In the genomic region with DNA sequence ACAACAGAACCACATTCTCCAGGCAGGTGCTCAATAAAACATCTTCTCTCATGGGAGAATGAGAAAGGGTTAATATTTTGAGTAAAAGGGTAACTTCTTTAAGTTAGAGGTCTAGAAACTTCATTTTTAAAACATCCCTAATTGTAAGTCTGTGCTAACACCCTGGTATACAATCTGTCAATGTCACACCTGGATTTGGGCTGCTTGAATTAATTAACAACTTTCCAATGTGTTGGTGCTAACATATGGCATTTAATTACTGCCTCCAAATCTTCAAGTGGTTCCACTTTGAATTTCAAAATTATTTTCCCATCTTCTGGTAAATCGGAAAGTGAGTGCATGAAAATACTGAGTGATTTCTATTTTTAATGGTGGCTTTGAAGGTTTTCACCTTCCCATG, we compare ENCODE assay signal across 27 mouse cellular contexts.
DNase-seq lines count a peak whose midpoint lies in the region; ATAC-seq and TF ChIP-seq lines count a peak whose summit lies in the region.
"Had no signal": no experiment of that assay in that cellular context is flagged by ENCODE, and none has a peak within 500 bp of the region (broad histone marks: within the 10 kb centered on the region; RNA-seq: fewer than 3 reads in every experiment).

No protein-coding gene starts in this region.

- no peak overlapping the region for H3K27ac ChIP-seq in forebrain, embryonic 12.5 days
- no peak overlapping the region for H3K27ac ChIP-seq in forebrain, embryonic 10.5 days
- no peak overlapping the region for H3K27ac ChIP-seq in forebrain, embryonic 14.5 days (ENCODE audit: low read depth, low read length)
- no peak overlapping the region for H3K27ac ChIP-seq in forebrain, postnatal 0 days (ENCODE audit: low read depth, low read length)
- no peak overlapping the region for H3K27ac ChIP-seq in forebrain, embryonic 16.5 days (ENCODE audit: low read length)
- H3K27ac ChIP-seq in midbrain, embryonic 16.5 days (ENCODE audit: low read length), result no peak overlapping the region
- H3K27ac ChIP-seq: embryonic facial prominence, embryonic 13.5 days; embryonic facial prominence, embryonic 15.5 days had no signal

- no peaks in the 10 kb centered on the region for H3K4me1 ChIP-seq in forebrain, embryonic 12.5 days
- peaks cover 13% of the 10 kb centered on the region for H3K4me1 ChIP-seq in forebrain, embryonic 10.5 days
- peaks cover 3% of the 10 kb centered on the region for H3K4me1 ChIP-seq in forebrain, embryonic 14.5 days (ENCODE audit: control insufficient read depth, insufficient read depth, low read length)
- no peaks in the 10 kb centered on the region for H3K4me1 ChIP-seq in forebrain, postnatal 0 days (ENCODE audit: insufficient read depth)
- H3K4me1 ChIP-seq in forebrain, embryonic 16.5 days (replicated peaks; ENCODE audit: control insufficient read depth, insufficient read depth, low read length), result peaks cover 14% of the 10 kb centered on the region
- no peaks in the 10 kb centered on the region for H3K4me1 ChIP-seq in midbrain, embryonic 16.5 days (ENCODE audit: control insufficient read depth, insufficient read depth, low read length)
- H3K4me1 ChIP-seq: embryonic facial prominence, embryonic 13.5 days; embryonic facial prominence, embryonic 15.5 days had no signal

- no peak for DNase-seq in forebrain, embryonic 10.5 days (ENCODE audit: extremely low spot score, low spot score)
- DNase-seq in forebrain, embryonic 14.5 days (ENCODE audit: low spot score), result peak; percentile 78
- no peak for DNase-seq in forebrain, postnatal 0 days
- peak; percentile 83 for DNase-seq in brain, embryonic 14.5 days (ENCODE audit: low read depth)
- no peak for DNase-seq in lung, postnatal 10 days
- DNase-seq: adrenal gland, adult 8-10 months; adrenal gland, postnatal 14 days; adrenal gland, postnatal 36 days; B cell, adult 2 months; cerebellum, adult 11 months; cerebellum, adult 18-20 months; cerebellum, adult 8-10 months; cerebellum, adult 9-11 months; cerebellum, postnatal 14 days; cerebellum, postnatal 36 days; embryo, embryonic 11 days had no signal

- no peaks in the 10 kb centered on the region for H3K27me3 ChIP-seq in forebrain, embryonic 12.5 days
- no peaks in the 10 kb centered on the region for H3K27me3 ChIP-seq in forebrain, embryonic 10.5 days (ENCODE audit: poor library complexity, severe bottlenecking)
- no peaks in the 10 kb centered on the region for H3K27me3 ChIP-seq in forebrain, embryonic 14.5 days (replicated peaks; ENCODE audit: control insufficient read depth, insufficient read depth, low read length)
- no peaks in the 10 kb centered on the region for H3K27me3 ChIP-seq in forebrain, postnatal 0 days (ENCODE audit: insufficient read depth, low read length)
- H3K27me3 ChIP-seq in forebrain, embryonic 16.5 days (replicated peaks; ENCODE audit: control insufficient read depth, insufficient read depth, low read length), result no peaks in the 10 kb centered on the region
- H3K27me3 ChIP-seq in midbrain, embryonic 16.5 days (ENCODE audit: control insufficient read depth, insufficient read depth, low read depth, low read length), result no peaks in the 10 kb centered on the region
- H3K27me3 ChIP-seq: CH12.LX; embryonic facial prominence, embryonic 13.5 days; embryonic facial prominence, embryonic 15.5 days; Patski had no signal

- H3K4me3 ChIP-seq in forebrain, embryonic 12.5 days (replicated peaks), result no peak overlapping the region
- H3K4me3 ChIP-seq in forebrain, embryonic 10.5 days, result no peak overlapping the region
- H3K4me3 ChIP-seq in forebrain, embryonic 14.5 days (ENCODE audit: low read depth, low read length), result no peak overlapping the region
- H3K4me3 ChIP-seq in forebrain, postnatal 0 days (ENCODE audit: low read depth, low read length), result no peak overlapping the region
- H3K4me3 ChIP-seq in forebrain, embryonic 16.5 days (replicated peaks; ENCODE audit: low read length), result no peak overlapping the region
- no peak overlapping the region for H3K4me3 ChIP-seq in midbrain, embryonic 16.5 days (ENCODE audit: low read depth, low read length)
- H3K4me3 ChIP-seq: embryonic facial prominence, embryonic 13.5 days; embryonic facial prominence, embryonic 15.5 days; erythroblast, embryonic 14.5 days had no signal

- peak; percentile 48; the same call in 1 of the 2 replicates for ATAC-seq in forebrain, embryonic 12.5 days (ENCODE audit: low FRiP score)
- peak; percentile 78 for ATAC-seq in forebrain, embryonic 14.5 days
- no peak for ATAC-seq in forebrain, postnatal 0 days
- ATAC-seq in forebrain, embryonic 16.5 days, result peak; percentile 63; the same call in 1 of the 2 replicates
- ATAC-seq in midbrain, embryonic 16.5 days, result no peak
- ATAC-seq: activated CD4-positive, CD25-positive, alpha-beta regulatory T cell, adult 4 months; CD4-positive, CD25-positive, alpha-beta regulatory T cell, adult 4 months; Patski had no signal

- TF ChIP-seq CTCF in forebrain, postnatal 0 days (IDR thresholded peaks at IDR 0.05; ENCODE audit: low read depth), result no peak
- no peak for TF ChIP-seq CTCF in brain, embryonic 14.5 days (IDR thresholded peaks at IDR 0.05; ENCODE audit: borderline replicate concordance, extremely low read depth, insufficient read depth, insufficient read length)

- TF ChIP-seq POLR2A in brain, embryonic 14.5 days (IDR thresholded peaks at IDR 0.05; ENCODE audit: borderline replicate concordance, extremely low read depth, insufficient read depth, insufficient read length, poor library complexity, severe bottlenecking), result no peak

- no peaks in the 10 kb centered on the region for H3K9me3 ChIP-seq in forebrain, embryonic 12.5 days
- H3K9me3 ChIP-seq in forebrain, embryonic 10.5 days, result no peaks in the 10 kb centered on the region
- no peaks in the 10 kb centered on the region for H3K9me3 ChIP-seq in forebrain, embryonic 14.5 days (replicated peaks; ENCODE audit: control insufficient read depth, low read length)
- no peaks in the 10 kb centered on the region for H3K9me3 ChIP-seq in forebrain, postnatal 0 days (ENCODE audit: low read length)
- H3K9me3 ChIP-seq in forebrain, embryonic 16.5 days (ENCODE audit: control insufficient read depth, low read length), result no peaks in the 10 kb centered on the region
- H3K9me3 ChIP-seq in midbrain, embryonic 16.5 days (replicated peaks; ENCODE audit: control insufficient read depth, low read length, poor library complexity, severe bottlenecking), result no peaks in the 10 kb centered on the region
- H3K9me3 ChIP-seq: embryonic facial prominence, embryonic 13.5 days; embryonic facial prominence, embryonic 15.5 days; G1E had no signal

- peaks cover 15% of the 10 kb centered on the region; the same call in 1 of the 2 replicates for H3K36me3 ChIP-seq in forebrain, embryonic 12.5 days (replicated peaks)
- H3K36me3 ChIP-seq in forebrain, embryonic 10.5 days (replicated peaks), result peaks cover 19% of the 10 kb centered on the region
- peaks cover 15% of the 10 kb centered on the region for H3K36me3 ChIP-seq in forebrain, embryonic 14.5 days (ENCODE audit: control insufficient read depth, insufficient read depth, low read length)
- H3K36me3 ChIP-seq in forebrain, postnatal 0 days (ENCODE audit: insufficient read depth), result peaks cover 19% of the 10 kb centered on the region
- H3K36me3 ChIP-seq in forebrain, embryonic 16.5 days (ENCODE audit: control insufficient read depth, insufficient read depth), result peaks cover 9% of the 10 kb centered on the region; the same call in 1 of the 2 replicates
- H3K36me3 ChIP-seq in midbrain, embryonic 16.5 days (ENCODE audit: control insufficient read depth, insufficient read depth, low read length), result 0 out of 2 replicates have a peak, but pooled peaks cover 2% of the 10 kb centered on the region
- H3K36me3 ChIP-seq: embryonic facial prominence, embryonic 13.5 days; embryonic facial prominence, embryonic 15.5 days; G1E had no signal

- 77% methylated on average over 1 of the region's 1 CpGs for WGBS in forebrain, embryonic 12.5 days
- WGBS in forebrain, embryonic 10.5 days, result 93% methylated on average over 1 of the region's 1 CpGs
- 54% methylated on average over 1 of the region's 1 CpGs for WGBS in forebrain, embryonic 14.5 days
- WGBS in forebrain, postnatal 0 days, result 41% methylated on average over 1 of the region's 1 CpGs
- 44% methylated on average over 1 of the region's 1 CpGs for WGBS in forebrain, embryonic 16.5 days
- 86% methylated on average over 1 of the region's 1 CpGs for WGBS in midbrain, embryonic 16.5 days

- H3K4me2 ChIP-seq in forebrain, embryonic 12.5 days, result no peak overlapping the region
- no peak overlapping the region for H3K4me2 ChIP-seq in forebrain, embryonic 14.5 days (ENCODE audit: low read length)
- H3K4me2 ChIP-seq in forebrain, postnatal 0 days (ENCODE audit: low read depth), result no peak overlapping the region
- no peak overlapping the region for H3K4me2 ChIP-seq in forebrain, embryonic 16.5 days (ENCODE audit: low read length)
- no peak overlapping the region for H3K4me2 ChIP-seq in midbrain, embryonic 16.5 days (ENCODE audit: low read length)
- H3K4me2 ChIP-seq: embryonic facial prominence, embryonic 13.5 days; embryonic facial prominence, embryonic 15.5 days had no signal

- H3K9ac ChIP-seq in forebrain, embryonic 12.5 days, result no peak overlapping the region
- no peak overlapping the region for H3K9ac ChIP-seq in forebrain, embryonic 14.5 days (ENCODE audit: low read length)
- no peak overlapping the region for H3K9ac ChIP-seq in forebrain, postnatal 0 days
- no peak overlapping the region for H3K9ac ChIP-seq in forebrain, embryonic 16.5 days (replicated peaks; ENCODE audit: low read depth, low read length)
- H3K9ac ChIP-seq in midbrain, embryonic 16.5 days (ENCODE audit: low read depth, low read length), result no peak overlapping the region
- H3K9ac ChIP-seq: embryonic facial prominence, embryonic 13.5 days; embryonic facial prominence, embryonic 15.5 days had no signal

Comparison
In these comparisons a context has a peak if more than half of its experiments do, and no peak if none do; other contexts are left out.
1. ATAC-seq: peak in forebrain, embryonic 12.5 days (single experiment), forebrain, embryonic 14.5 days (single experiment) and forebrain, embryonic 16.5 days (single experiment); none in forebrain, postnatal 0 days (single experiment) and midbrain, embryonic 16.5 days (single experiment).
2. DNase-seq: peak in forebrain, embryonic 14.5 days (single experiment) and brain, embryonic 14.5 days (single experiment); none in forebrain, embryonic 10.5 days (single experiment), forebrain, postnatal 0 days (single experiment) and lung, postnatal 10 days (single experiment).